Mouse (Mus musculus): ENCODE measurements around the gene Hmga1b. TPM values are rescaled to one million over a fixed set of nuclear protein-coding genes. Genes with fewer than 3 reads are reported as not detected.

Hmga1b gene
- total RNA-seq, 1 experiment from 2014 or later = 26.0 TPM

- no peak for ATAC-seq (ENCODE audit: extremely low read depth, insufficient number of reproducible peaks, low FRiP score, poor library complexity, severe bottlenecking)
These were observed 43.0 kb downstream of the Hmga1b start for GRCm38 (mm10) chr11:120805375-120806298.

- ATAC-seq (ENCODE audit: extremely low read depth, insufficient number of reproducible peaks, low FRiP score, poor library complexity, severe bottlenecking) = no peak
These were observed 45.4 kb downstream of the Hmga1b start for GRCm38 (mm10) chr11:120808010-120808409.

DNA sequence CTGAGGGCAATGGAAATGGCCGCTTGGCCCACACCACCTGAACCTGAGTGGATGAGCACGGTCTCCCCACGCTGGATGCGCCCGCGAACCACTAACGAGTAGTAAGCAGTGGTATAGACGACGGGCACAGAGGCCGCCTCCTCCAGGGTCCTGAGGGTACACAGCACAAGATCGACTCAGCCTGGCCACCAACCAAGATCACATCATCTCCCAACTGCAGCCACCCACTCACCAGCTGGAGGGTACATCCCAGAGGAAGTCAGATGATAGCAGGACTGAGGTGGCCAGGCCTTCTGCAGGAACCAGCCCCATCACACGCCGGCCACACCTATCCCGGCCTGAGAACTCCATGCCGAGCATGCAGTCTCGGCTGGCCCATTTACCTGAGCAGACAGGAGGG lies 49.5 kb downstream of the Hmga1b start:
- no peak for ATAC-seq (ENCODE audit: extremely low read depth, insufficient number of reproducible peaks, low FRiP score, poor library complexity, severe bottlenecking)

Other genes starting within 250 kb of the Hmga1b start
- gene Gcgr, start 232.1 kb upstream of the Hmga1b start, total RNA-seq (2017) = 0.23 TPM in 1 of 2 replicates, not detected in the other
- gene Mcrip1, start 213.1 kb upstream of the Hmga1b start, total RNA-seq (2017) = 15.0 and 16.9 TPM in 2 replicates
- not detected in 2 replicates for gene Ppp1r27, start 211.7 kb upstream of the Hmga1b start, total RNA-seq (2017)
- 122 and 155 TPM in 2 replicates for gene P4hb, start 189.5 kb upstream of the Hmga1b start, total RNA-seq (2017)
- 166 and 185 TPM in 2 replicates for gene Arhgdia, start 181.2 kb upstream of the Hmga1b start, total RNA-seq (2017)
- gene Alyref, start 164.4 kb upstream of the Hmga1b start, total RNA-seq (2017) = 52.7 and 88.0 TPM in 2 replicates
- gene Anapc11, start 164.4 kb upstream of the Hmga1b start, total RNA-seq (2017) = 15.7 and 22.0 TPM in 2 replicates
- not detected in 2 replicates for gene Npb, start 154.3 kb upstream of the Hmga1b start, total RNA-seq (2017)
- gene Pcyt2, start 144.9 kb upstream of the Hmga1b start, total RNA-seq (2017) = 31.7 and 47.8 TPM in 2 replicates
- gene Sirt7, start 137.6 kb upstream of the Hmga1b start, total RNA-seq (2017) = 181 and 194 TPM in 2 replicates
- 25.5 and 33.5 TPM in 2 replicates for gene Mafg, start 129.2 kb upstream of the Hmga1b start, total RNA-seq (2017)
- 1.6 TPM in 1 of 2 replicates, not detected in the other for gene Pycr1, start 119.0 kb upstream of the Hmga1b start, total RNA-seq (2017)
- not detected in 2 replicates for gene Myadml2, start 114.6 kb upstream of the Hmga1b start, total RNA-seq (2017)
- gene Notum, start 101.6 kb upstream of the Hmga1b start, total RNA-seq (2017) = not detected in 2 replicates
- 59.7 and 74.8 TPM in 2 replicates for gene Aspscr1, start 89.8 kb upstream of the Hmga1b start, total RNA-seq (2017)
- 24.2 and 44.7 TPM in 2 replicates for gene Cenpx, start 49.1 kb upstream of the Hmga1b start, total RNA-seq (2017)
- 47.1 and 47.6 TPM in 2 replicates for gene Lrrc45, start 48.9 kb upstream of the Hmga1b start, total RNA-seq (2017)
- gene Rac3, start 41.3 kb upstream of the Hmga1b start, total RNA-seq (2017) = 0.98 TPM in 1 of 2 replicates, not detected in the other
- 6.8 and 8.1 TPM in 2 replicates for gene Dcxr, start 35.5 kb upstream of the Hmga1b start, total RNA-seq (2017)
- gene Cbr2, start 30.7 kb upstream of the Hmga1b start, total RNA-seq (2017) = 0.81 TPM in 1 of 2 replicates, not detected in the other
- 3.8 and 5.9 TPM in 2 replicates for gene Rfng, start 21.4 kb downstream of the Hmga1b start, total RNA-seq (2017)
- 59.6 and 60.3 TPM in 2 replicates for gene Gps1, start 21.5 kb downstream of the Hmga1b start, total RNA-seq (2017)
- 30.9 and 32.5 TPM in 2 replicates for gene Dus1l, start 33.6 kb downstream of the Hmga1b start, total RNA-seq (2017)
- gene Fasn, start 61.8 kb downstream of the Hmga1b start, total RNA-seq (2017) = 22.0 and 28.3 TPM in 2 replicates
- gene Ccdc57, start 170.1 kb downstream of the Hmga1b start, total RNA-seq (2017) = 3.5 and 4.7 TPM in 2 replicates
- 216 and 232 TPM in 2 replicates for gene Slc16a3, start 185.7 kb downstream of the Hmga1b start, total RNA-seq (2017)
- gene Csnk1d, start 228.5 kb downstream of the Hmga1b start, total RNA-seq (2017) = 89.3 and 108 TPM in 2 replicates